Mouse (Mus musculus) midbrain, embryonic 16.5 days (tissue): ENCODE data around the gene Lpp. TPM values are rescaled to one million over a fixed set of nuclear protein-coding genes. Genes with fewer than 3 reads are reported as not detected.

Experiments used
- ATAC-seq: fragments of 200-750 bp; cut with Nextera tagmentation; 2 replicates; pipeline ENCODE4 v1.8.0; 2017; ENCODE audit warnings: moderate TSS enrichment
- H3K27ac ChIP-seq: fragments of 300-500 bp; sonication (generic); 2 replicates; pipeline ENCODE4 v1.5.1; 2014; ENCODE audit warnings: mild to moderate bottlenecking, low read length, mixed read lengths
- H3K27me3 ChIP-seq: fragments of 300-500 bp; sonication (generic); 2 replicates; pipeline ENCODE4 v1.6.1; 2014; ENCODE audit warnings: low read depth, low read length, mixed read lengths; ENCODE audit not compliant: control insufficient read depth, insufficient read depth
- H3K36me3 ChIP-seq: fragments of 300-500 bp; sonication (generic); 2 replicates; pipeline ENCODE4 v1.6.1; 2014; ENCODE audit warnings: mild to moderate bottlenecking, low read length, moderate library complexity, mixed read lengths; ENCODE audit not compliant: control insufficient read depth, insufficient read depth
- H3K4me1 ChIP-seq: fragments of 300-500 bp; sonication (generic); 2 replicates; pipeline ENCODE4 v1.6.1; 2014; ENCODE audit warnings: mild to moderate bottlenecking, low read length, mixed read lengths; ENCODE audit not compliant: control insufficient read depth, insufficient read depth
- H3K4me2 ChIP-seq: fragments of 300-500 bp; sonication (generic); 2 replicates; pipeline ENCODE4 v1.6.1; 2014; ENCODE audit warnings: mild to moderate bottlenecking, low read length, mixed read lengths
- H3K4me3 ChIP-seq: fragments of 300-500 bp; sonication (generic); 2 replicates; pipeline ENCODE4 v1.5.1; 2014; ENCODE audit warnings: low read depth, mild to moderate bottlenecking, low read length, moderate library complexity, mixed read lengths
- H3K9ac ChIP-seq: fragments of 300-500 bp; sonication (generic); 2 replicates; pipeline ENCODE4 v1.6.1; 2014; ENCODE audit warnings: low read depth, low read length, mixed read lengths
- H3K9me3 ChIP-seq: fragments of 300-500 bp; sonication (generic); replicated peaks from 2 replicates; pipeline ENCODE4 v1.6.1; 2014; ENCODE audit warnings: mild to moderate bottlenecking, low read length, mixed read lengths; ENCODE audit not compliant: control insufficient read depth, poor library complexity, severe bottlenecking
- WGBS: fragments of 180-500 bp; shearing (Covaris S2); extraction: QIAGEN DNeasy Blood & Tissue Kit; methylation state at CpG from one replicate; pipeline ENCODE4 v1.1.7; 2014; 5-methylcytosine and 5-hydroxymethylcytosine counted together
- polyA plus RNA-seq: library from polyadenylated mRNA; unstranded; fragments of >200 nt; fragmentation: Nextera tagmentation; extraction: Ambion mirVana; gene quantifications from 2 replicates; pipeline ENCODE4 v1.2.1, GENCODE M21; 2015

Gene Lpp
- polyA plus RNA-seq, 1 experiment from 2014 or later = 10.7 TPM

DNA sequence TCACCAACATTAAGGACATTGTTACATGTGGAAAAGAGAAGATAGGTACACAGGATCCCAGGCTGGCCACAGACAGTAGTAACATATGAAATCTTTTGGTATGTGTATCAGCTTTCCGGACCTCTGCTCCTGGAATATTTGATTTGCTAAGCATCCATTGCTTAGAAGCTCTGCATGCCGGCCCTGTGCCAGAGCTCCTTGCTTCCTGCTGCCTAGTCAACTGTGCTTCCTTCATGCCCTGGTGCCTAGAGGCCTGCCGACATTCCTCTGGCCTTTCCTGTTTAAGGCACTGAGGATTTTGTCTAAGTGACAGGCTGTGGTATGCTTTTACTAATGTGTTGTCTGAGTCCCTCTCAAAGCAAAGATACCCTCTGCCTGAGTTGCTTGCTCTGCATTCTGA is 493.0 kb downstream of the Lpp start:
- H3K4me2 ChIP-seq = no peak overlapping the region
- no peak overlapping the region for H3K4me3 ChIP-seq
- H3K36me3 ChIP-seq = no peaks in the 10 kb centered on the region
- no peaks in the 10 kb centered on the region for H3K9me3 ChIP-seq
- 45% methylated on average over 3 of the region's 3 CpGs for WGBS
- H3K9ac ChIP-seq = no peak overlapping the region
- no peaks in the 10 kb centered on the region for H3K4me1 ChIP-seq
- no peaks in the 10 kb centered on the region for H3K27me3 ChIP-seq
- H3K27ac ChIP-seq = no peak overlapping the region
- no peak for ATAC-seq

DNA sequence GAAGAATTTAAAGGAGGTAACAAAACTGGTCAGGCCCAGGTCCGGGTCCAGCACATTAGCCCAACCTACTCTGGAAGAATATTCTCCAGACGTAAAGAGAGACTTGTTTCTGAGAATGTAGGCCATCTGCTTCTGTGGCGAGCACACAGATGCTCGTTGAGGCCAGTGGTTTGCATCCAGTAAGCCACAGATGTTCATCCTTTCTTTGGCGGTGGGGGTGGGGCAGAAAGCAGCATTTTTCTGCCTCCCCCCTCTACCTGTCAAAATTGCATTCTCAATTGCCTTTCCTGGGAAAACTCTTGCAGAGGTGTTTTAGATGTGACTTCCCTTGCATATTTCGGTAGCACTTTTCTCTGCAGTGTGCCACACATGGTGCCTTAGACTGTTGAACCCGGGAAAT is 493.6 kb downstream of the Lpp start:
- no peak overlapping the region for H3K4me3 ChIP-seq
- H3K4me2 ChIP-seq = no peak overlapping the region
- H3K36me3 ChIP-seq = no peaks in the 10 kb centered on the region
- no peaks in the 10 kb centered on the region for H3K27me3 ChIP-seq
- H3K9me3 ChIP-seq = no peaks in the 10 kb centered on the region
- no peak for ATAC-seq
- no peak overlapping the region for H3K27ac ChIP-seq
- no peak overlapping the region for H3K9ac ChIP-seq
- no peaks in the 10 kb centered on the region for H3K4me1 ChIP-seq
- 77% methylated on average over 7 of the region's 7 CpGs for WGBS

DNA sequence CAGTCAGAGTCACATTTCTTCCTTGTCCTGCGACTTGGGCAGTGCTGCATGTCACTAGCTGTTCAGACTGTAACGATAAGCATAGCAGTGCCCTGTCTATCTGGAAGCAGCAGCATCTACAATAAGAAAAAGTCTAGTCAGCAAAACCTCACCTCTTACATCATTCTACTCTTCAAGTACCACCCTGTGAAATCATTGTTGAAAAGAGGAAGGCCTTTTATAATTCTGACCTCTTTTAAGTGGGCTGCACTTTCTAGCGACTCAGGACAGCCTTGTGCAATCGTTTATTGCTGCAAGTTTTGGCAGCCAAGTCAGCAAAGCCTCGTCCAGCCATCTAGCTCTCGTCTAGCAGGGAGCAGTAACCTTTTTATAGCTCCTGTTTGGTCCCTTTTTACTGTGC is 498.1 kb downstream of the Lpp start:
- Histone ChIP-seq H3K4me1 (no peaks in the 10 kb centered on the region), H3K9ac (no peak overlapping the region), H3K36me3 (no peaks in the 10 kb centered on the region), H3K4me3 (no peak overlapping the region), H3K27me3 (no peaks in the 10 kb centered on the region), H3K27ac (no peak overlapping the region), H3K9me3 (no peaks in the 10 kb centered on the region), H3K4me2 (no peak overlapping the region)
- no peak for ATAC-seq
- 61% methylated on average over 6 of the region's 6 CpGs for WGBS

DNA sequence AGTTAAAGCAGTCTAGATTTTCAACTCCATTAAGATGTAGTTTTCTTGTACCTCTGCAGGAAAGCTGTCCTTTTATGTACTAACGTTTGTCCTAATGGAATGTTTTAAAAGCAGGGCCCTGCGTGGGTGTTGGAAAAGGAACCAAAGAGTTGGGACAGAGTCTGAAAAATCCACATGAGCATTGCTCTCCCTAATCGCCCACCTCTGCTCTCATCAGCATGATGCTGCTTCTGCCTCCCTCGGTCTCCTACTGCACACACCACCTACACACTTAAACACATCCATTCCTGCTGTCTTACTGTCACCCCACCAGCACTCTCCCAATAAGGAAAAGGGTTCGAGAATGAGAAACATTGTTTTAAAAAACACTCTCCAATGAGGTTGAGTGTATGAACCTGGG is 501.9 kb downstream of the Lpp start:
- H3K4me2 ChIP-seq = no peak overlapping the region
- WGBS = 88% methylated on average over 5 of the region's 5 CpGs
- no peak overlapping the region for H3K9ac ChIP-seq
- H3K27ac ChIP-seq = no peak overlapping the region
- no peak for ATAC-seq
- no peaks in the 10 kb centered on the region for H3K4me1 ChIP-seq
- H3K36me3 ChIP-seq = no peaks in the 10 kb centered on the region
- H3K27me3 ChIP-seq = no peaks in the 10 kb centered on the region
- no peaks in the 10 kb centered on the region for H3K9me3 ChIP-seq
- H3K4me3 ChIP-seq = no peak overlapping the region

DNA sequence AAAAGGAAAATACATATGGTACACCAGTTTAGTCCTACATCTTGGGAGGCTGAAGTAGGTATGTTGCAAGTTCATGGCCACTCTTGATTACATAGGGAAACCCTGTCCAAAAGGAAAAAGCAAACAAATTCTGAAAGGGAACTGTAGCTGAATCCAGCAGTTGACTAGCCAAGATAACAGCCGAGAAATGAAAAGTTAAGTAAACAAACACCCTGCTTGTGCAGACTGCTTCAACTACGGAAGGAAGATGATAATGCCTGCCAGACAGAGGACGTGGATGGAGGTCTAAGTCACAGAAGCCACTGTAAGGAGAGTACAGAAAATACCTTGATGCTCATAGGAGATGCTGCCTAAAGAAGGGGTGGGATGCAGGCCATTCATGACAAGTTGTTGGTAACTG is 504.3 kb downstream of the Lpp start:
- no peak overlapping the region for H3K4me2 ChIP-seq
- 87% methylated on average over 3 of the region's 3 CpGs for WGBS
- no peaks in the 10 kb centered on the region for H3K9me3 ChIP-seq
- H3K27me3 ChIP-seq = no peaks in the 10 kb centered on the region
- no peaks in the 10 kb centered on the region for H3K4me1 ChIP-seq
- H3K4me3 ChIP-seq = no peak overlapping the region
- H3K36me3 ChIP-seq = no peaks in the 10 kb centered on the region
- no peak overlapping the region for H3K27ac ChIP-seq
- ATAC-seq = no peak
- H3K9ac ChIP-seq = no peak overlapping the region

DNA sequence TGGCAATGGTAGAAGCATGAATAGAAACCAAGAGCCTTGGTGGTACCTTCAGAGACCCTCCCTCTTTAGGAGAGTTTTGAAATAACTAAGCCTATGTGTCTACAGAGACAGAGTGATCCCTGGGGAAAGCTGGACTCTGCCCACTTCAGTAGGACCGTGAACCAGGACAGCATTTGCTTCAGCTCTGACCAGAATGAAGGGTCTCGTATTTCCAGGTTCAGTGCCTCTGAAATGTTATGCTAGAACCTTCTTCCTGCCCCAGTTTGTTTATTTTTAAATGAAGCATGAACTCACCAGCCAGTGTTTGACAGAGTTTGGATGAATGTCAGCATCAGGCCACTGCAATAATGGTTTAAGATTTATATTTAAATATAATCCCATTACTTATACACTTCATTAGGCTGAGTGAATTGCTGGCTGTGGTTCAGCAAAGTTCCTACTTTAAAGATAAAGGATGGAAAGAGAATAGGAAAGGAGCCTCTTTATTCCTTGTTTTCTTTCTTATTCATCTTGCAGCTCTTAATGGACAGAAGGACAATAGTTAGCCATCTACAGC is 507.0 kb downstream of the Lpp start:
- Histone ChIP-seq H3K27ac (no peak overlapping the region), H3K4me3 (no peak overlapping the region), H3K9ac (no peak overlapping the region), H3K4me1 (no peaks in the 10 kb centered on the region), H3K9me3 (no peaks in the 10 kb centered on the region), H3K4me2 (no peak overlapping the region), H3K36me3 (no peaks in the 10 kb centered on the region), H3K27me3 (no peaks in the 10 kb centered on the region)
- 44% methylated on average over 2 of the region's 2 CpGs for WGBS
- no peak for ATAC-seq

DNA sequence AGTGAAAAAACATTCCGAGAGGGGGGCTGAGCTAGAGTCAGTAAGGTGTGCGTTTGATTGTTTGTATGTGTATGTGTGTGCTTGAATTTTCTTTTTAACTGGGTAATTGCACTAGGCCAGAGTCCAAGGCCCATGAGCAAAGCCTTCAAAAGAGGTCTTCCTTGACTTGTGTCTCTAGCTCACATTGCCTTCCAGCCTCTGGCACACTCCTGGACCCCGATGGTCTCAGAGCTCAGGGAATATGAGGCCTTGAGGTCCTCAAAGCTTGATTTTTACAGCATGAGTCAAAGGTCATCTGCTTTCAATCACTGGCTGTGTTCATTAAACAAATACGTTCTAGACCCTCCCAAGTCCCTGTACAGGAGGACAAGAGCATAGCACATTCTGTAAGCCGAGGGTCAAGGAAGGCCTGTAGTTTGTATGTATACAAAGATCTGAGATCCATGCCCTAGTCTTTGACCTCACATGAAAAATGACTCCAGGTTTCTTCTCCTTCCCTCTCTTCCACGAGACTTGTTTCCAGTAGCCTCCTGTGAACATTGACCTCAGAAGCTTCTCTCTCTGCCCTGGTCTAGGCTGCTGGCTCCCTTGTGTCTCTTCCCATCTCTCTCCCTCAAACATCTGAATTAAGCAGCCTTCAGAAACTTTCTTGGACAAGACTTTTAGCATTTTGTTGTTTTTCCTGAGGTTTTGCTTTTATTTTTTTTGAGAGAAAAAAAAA is 508.0 kb downstream of the Lpp start:
- H3K9ac ChIP-seq = no peak overlapping the region
- no peaks in the 10 kb centered on the region for H3K4me1 ChIP-seq
- H3K4me2 ChIP-seq = no peak overlapping the region
- no peak overlapping the region for H3K4me3 ChIP-seq
- no peaks in the 10 kb centered on the region for H3K9me3 ChIP-seq
- no peaks in the 10 kb centered on the region for H3K36me3 ChIP-seq
- no peak for ATAC-seq
- 89% methylated on average over 6 of the region's 6 CpGs for WGBS
- H3K27ac ChIP-seq = no peak overlapping the region
- no peaks in the 10 kb centered on the region for H3K27me3 ChIP-seq

DNA sequence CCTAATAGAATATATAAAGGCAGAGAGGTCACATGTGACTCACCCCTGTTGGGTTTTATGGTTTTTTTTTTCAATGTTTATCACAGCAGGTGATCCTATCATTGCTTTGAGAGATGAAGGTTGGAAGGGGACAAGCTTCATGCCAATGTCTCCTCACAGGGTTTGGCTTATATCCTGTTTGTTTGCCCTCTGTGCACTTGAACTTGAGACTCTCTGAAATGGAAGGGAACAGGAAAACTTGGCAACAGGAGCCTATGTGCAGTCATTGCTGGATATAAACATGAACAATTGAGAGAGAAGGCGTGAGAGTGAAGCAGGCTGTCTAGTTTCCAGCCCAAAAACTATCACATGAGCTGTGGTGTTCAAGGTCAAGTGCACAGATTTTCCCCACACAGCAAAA is 508.8 kb downstream of the Lpp start:
- Histone ChIP-seq H3K27me3 (no peaks in the 10 kb centered on the region), H3K36me3 (no peaks in the 10 kb centered on the region), H3K27ac (no peak overlapping the region), H3K4me1 (no peaks in the 10 kb centered on the region), H3K4me2 (no peak overlapping the region), H3K9ac (no peak overlapping the region), H3K9me3 (no peaks in the 10 kb centered on the region), H3K4me3 (no peak overlapping the region)
- ATAC-seq = no peak
- 83% methylated on average over 1 of the region's 1 CpGs for WGBS

DNA sequence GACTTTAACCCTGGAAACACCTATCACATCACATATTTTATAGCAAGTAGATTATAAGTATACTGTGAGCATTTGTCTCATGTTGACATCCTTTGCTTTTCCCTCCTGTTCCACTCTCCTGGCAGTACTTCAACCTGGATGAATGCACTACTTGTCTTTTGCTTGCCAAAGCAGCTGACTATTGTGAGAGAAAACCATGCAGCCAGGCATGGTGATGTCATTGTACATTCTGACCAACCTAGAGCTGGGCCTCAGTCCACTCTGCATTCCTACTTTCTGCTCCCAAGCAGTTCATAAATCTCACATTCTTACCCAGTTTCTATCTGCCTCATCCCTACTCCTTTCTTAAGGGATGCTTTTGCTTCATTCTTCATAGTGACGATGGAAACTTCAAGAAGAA is 515.6 kb downstream of the Lpp start:
- H3K9ac ChIP-seq = no peak overlapping the region
- no peaks in the 10 kb centered on the region for H3K9me3 ChIP-seq
- H3K4me2 ChIP-seq = no peak overlapping the region
- no peaks in the 10 kb centered on the region for H3K36me3 ChIP-seq
- ATAC-seq = no peak
- no peaks in the 10 kb centered on the region for H3K4me1 ChIP-seq
- no peaks in the 10 kb centered on the region for H3K27me3 ChIP-seq
- H3K27ac ChIP-seq = no peak overlapping the region
- 89% methylated on average over 1 of the region's 1 CpGs for WGBS
- no peak overlapping the region for H3K4me3 ChIP-seq
